Mouse (Mus musculus) myocyte (in vitro differentiated cells): ENCODE results near the gene Gpr19.

Experiments
- CEBPB ChIP-seq: IDR thresholded peaks from 2 replicates; pipeline ENCODE4 v1.6.1; 2011; ENCODE audit warnings: mild to moderate bottlenecking, moderate library complexity; ENCODE audit not compliant: poor library complexity, insufficient read depth, severe bottlenecking
- E2F4 ChIP-seq: IDR thresholded peaks from one replicate; pipeline ENCODE4 v1.6.1; 2011; ENCODE audit warnings: mild to moderate bottlenecking, control low read depth, moderate library complexity; ENCODE audit not compliant: insufficient read depth
- MAX ChIP-seq: IDR thresholded peaks from one replicate; pipeline ENCODE4 v1.6.1; 2011; ENCODE audit warnings: low read depth, mild to moderate bottlenecking, control low read depth
- MYOD1 ChIP-seq, 3 experiments: IDR thresholded peaks; one replicate each; pipeline ENCODE4 v1.6.1; 2011; ENCODE audit warnings: control low read depth in 2 of 3, low read depth in 2 of 3, mild to moderate bottlenecking in 2 of 3, moderate library complexity in 1 of 3; ENCODE audit not compliant: insufficient read length in 2 of 3, control insufficient read depth in 1 of 3
- MYOG ChIP-seq, 3 experiments: IDR thresholded peaks; one replicate each; pipeline ENCODE4 v1.6.1; 2011; ENCODE audit warnings: control low read depth in 2 of 3, low read depth in 2 of 3, mild to moderate bottlenecking in 2 of 3; ENCODE audit not compliant: insufficient read length in 2 of 3, control insufficient read depth in 1 of 3, insufficient read depth in 1 of 3
- POLR2A ChIP-seq: IDR thresholded peaks from one replicate; pipeline ENCODE4 v1.6.1; 2011; ENCODE audit warnings: low read depth, mild to moderate bottlenecking, control low read depth, moderate library complexity; ENCODE audit not compliant: insufficient read length
- POLR2AphosphoS2 ChIP-seq: IDR thresholded peaks from one replicate; pipeline ENCODE4 v1.6.1; 2011; ENCODE audit warnings: low read depth, control low read depth; ENCODE audit not compliant: insufficient read length
- REST ChIP-seq: IDR thresholded peaks from one replicate; pipeline ENCODE4 v1.6.1; 2011; ENCODE audit warnings: mild to moderate bottlenecking, control low read depth, moderate library complexity; ENCODE audit not compliant: insufficient read depth, insufficient read length
- SRF ChIP-seq: IDR thresholded peaks from one replicate; pipeline ENCODE4 v1.6.1; 2011; ENCODE audit warnings: low read depth; ENCODE audit not compliant: control insufficient read depth, insufficient read length
- TCF12 ChIP-seq: IDR thresholded peaks from one replicate; pipeline ENCODE4 v1.6.1; 2011; ENCODE audit warnings: mild to moderate bottlenecking, control low read depth; ENCODE audit not compliant: poor library complexity, insufficient read depth, severe bottlenecking
- TCF3 ChIP-seq: IDR thresholded peaks from one replicate; pipeline ENCODE4 v1.6.1; 2011; ENCODE audit warnings: low read depth, control low read depth; ENCODE audit not compliant: insufficient read length
- USF1 ChIP-seq: IDR thresholded peaks from one replicate; pipeline ENCODE4 v1.6.1; 2011; ENCODE audit warnings: low read depth, mild to moderate bottlenecking, control low read depth, moderate library complexity

DNA sequence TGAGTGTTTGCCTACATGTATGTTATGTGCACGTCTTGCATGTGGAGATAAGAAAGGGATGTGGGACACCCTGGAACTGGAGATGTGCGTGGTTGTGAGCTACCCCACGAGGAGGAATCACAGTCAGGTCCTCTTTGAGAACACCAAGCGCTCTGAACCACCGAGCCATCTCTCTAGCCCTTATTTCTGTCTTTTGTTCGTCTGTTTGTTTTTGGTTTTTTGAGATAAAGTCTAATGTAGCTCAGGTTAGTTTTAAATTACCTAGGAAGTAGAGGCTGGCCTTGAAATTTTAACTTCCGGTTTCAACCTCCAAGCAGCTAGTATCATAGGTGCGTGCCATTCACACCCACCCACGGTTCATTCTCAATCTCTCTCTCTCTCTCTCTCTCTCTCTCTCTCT is 48.5 kb upstream of the Gpr19 start:
- TF ChIP-seq POLR2A (no peak), CEBPB (no peak), USF1 (no peak), MYOD1 (IDR thresholded peaks at IDR 0.05; ENCODE audit: control insufficient read depth in 1 of 3, insufficient read length in 2 of 3, low read depth in 2 of 3) (no peak), MYOG (IDR thresholded peaks at IDR 0.05; ENCODE audit: control insufficient read depth in 1 of 3, insufficient read depth in 1 of 3, insufficient read length in 2 of 3, low read depth in 2 of 3) (no peak), REST (no peak), E2F4 (no peak), TCF3 (no peak), MAX (no peak), TCF12 (no peak), SRF (no peak), POLR2AphosphoS2 (no peak)
